10 mouse cellular contexts compared by ENCODE assay signal in genomic region chr7:129662051-129662789, GRCm38 (mm10).
DNase-seq lines count a peak whose midpoint lies in the region; ATAC-seq and TF ChIP-seq lines count a peak whose summit lies in the region.
"Had no signal": no experiment of that assay in that cellular context is flagged by ENCODE, and none has a peak within 500 bp of the region (broad histone marks: within the 10 kb centered on the region; RNA-seq: fewer than 3 reads in every experiment).

No protein-coding gene starts in this region.

- no peaks in the 10 kb centered on the region for H3K4me1 ChIP-seq in hindbrain, postnatal 0 days (ENCODE audit: insufficient read depth, low read length)
- H3K4me1 ChIP-seq in hindbrain, embryonic 13.5 days (replicated peaks), result peaks cover 40% of the 10 kb centered on the region
- H3K4me1 ChIP-seq in midbrain, embryonic 10.5 days, result peaks cover 53% of the 10 kb centered on the region
- peaks cover 31% of the 10 kb centered on the region for H3K4me1 ChIP-seq in midbrain, embryonic 13.5 days (replicated peaks)
- H3K4me1 ChIP-seq in embryonic facial prominence, embryonic 14.5 days (ENCODE audit: control insufficient read depth, insufficient read depth, low read length), result peaks cover 24% of the 10 kb centered on the region
- H3K4me1 ChIP-seq in limb, embryonic 15.5 days, result peaks cover 36% of the 10 kb centered on the region

- 46% methylated on average over 16 of the region's 16 CpGs for WGBS in hindbrain, postnatal 0 days
- 60% methylated on average over 16 of the region's 16 CpGs for WGBS in hindbrain, embryonic 13.5 days
- WGBS in midbrain, embryonic 10.5 days, result 71% methylated on average over 16 of the region's 16 CpGs
- 58% methylated on average over 16 of the region's 16 CpGs for WGBS in midbrain, embryonic 13.5 days
- WGBS in embryonic facial prominence, embryonic 14.5 days, result 50% methylated on average over 16 of the region's 16 CpGs
- 49% methylated on average over 16 of the region's 16 CpGs for WGBS in limb, embryonic 15.5 days

- 0 out of 2 replicates have a peak overlapping the region, but pooled peaks have one; percentile 13 for H3K4me2 ChIP-seq in hindbrain, postnatal 0 days (ENCODE audit: low read depth, low read length)
- no peak overlapping the region for H3K4me2 ChIP-seq in hindbrain, embryonic 13.5 days
- H3K4me2 ChIP-seq in midbrain, embryonic 13.5 days (replicated peaks), result no peak overlapping the region
- no peak overlapping the region for H3K4me2 ChIP-seq in embryonic facial prominence, embryonic 14.5 days (ENCODE audit: low read depth, low read length)
- no peak overlapping the region for H3K4me2 ChIP-seq in limb, embryonic 15.5 days

- no peak overlapping the region for H3K4me3 ChIP-seq in hindbrain, postnatal 0 days (ENCODE audit: low read length)
- H3K4me3 ChIP-seq in hindbrain, embryonic 13.5 days, result no peak overlapping the region
- H3K4me3 ChIP-seq in midbrain, embryonic 10.5 days, result no peak overlapping the region
- H3K4me3 ChIP-seq in midbrain, embryonic 13.5 days (replicated peaks), result no peak overlapping the region
- no peak overlapping the region for H3K4me3 ChIP-seq in embryonic facial prominence, embryonic 14.5 days (ENCODE audit: low read depth, low read length)
- no peak overlapping the region for H3K4me3 ChIP-seq in limb, embryonic 15.5 days

- DNase-seq in hindbrain, postnatal 0 days (ENCODE audit: low spot score), result peak; percentile 25
- no peak for DNase-seq in midbrain, embryonic 10.5 days (ENCODE audit: low spot score)
- DNase-seq in embryonic facial prominence, embryonic 14.5 days (ENCODE audit: low spot score), result peak; percentile 55
- DNase-seq: thymus, postnatal 4 days had no signal

- no peaks in the 10 kb centered on the region for H3K36me3 ChIP-seq in hindbrain, postnatal 0 days (ENCODE audit: insufficient read depth, low read length)
- H3K36me3 ChIP-seq in hindbrain, embryonic 13.5 days, result no peaks in the 10 kb centered on the region
- H3K36me3 ChIP-seq in midbrain, embryonic 10.5 days, result no peaks in the 10 kb centered on the region
- no peaks in the 10 kb centered on the region for H3K36me3 ChIP-seq in midbrain, embryonic 13.5 days
- no peaks in the 10 kb centered on the region for H3K36me3 ChIP-seq in embryonic facial prominence, embryonic 14.5 days (ENCODE audit: control insufficient read depth, insufficient read depth, low read length)
- no peaks in the 10 kb centered on the region for H3K36me3 ChIP-seq in limb, embryonic 15.5 days

- H3K27me3 ChIP-seq in hindbrain, postnatal 0 days (ENCODE audit: insufficient read depth, low read length), result no peaks in the 10 kb centered on the region
- peaks cover 24% of the 10 kb centered on the region for H3K27me3 ChIP-seq in hindbrain, embryonic 13.5 days
- peaks cover 44% of the 10 kb centered on the region for H3K27me3 ChIP-seq in midbrain, embryonic 10.5 days (ENCODE audit: low read depth, poor library complexity, severe bottlenecking)
- peaks cover 45% of the 10 kb centered on the region for H3K27me3 ChIP-seq in midbrain, embryonic 13.5 days
- no peaks in the 10 kb centered on the region for H3K27me3 ChIP-seq in embryonic facial prominence, embryonic 14.5 days (replicated peaks; ENCODE audit: control insufficient read depth, insufficient read depth, low read length)
- no peaks in the 10 kb centered on the region for H3K27me3 ChIP-seq in limb, embryonic 15.5 days

- H3K9me3 ChIP-seq in hindbrain, postnatal 0 days (ENCODE audit: low read length), result no peaks in the 10 kb centered on the region
- no peaks in the 10 kb centered on the region for H3K9me3 ChIP-seq in hindbrain, embryonic 13.5 days
- no peaks in the 10 kb centered on the region for H3K9me3 ChIP-seq in midbrain, embryonic 10.5 days (replicated peaks)
- H3K9me3 ChIP-seq in midbrain, embryonic 13.5 days, result no peaks in the 10 kb centered on the region
- no peaks in the 10 kb centered on the region for H3K9me3 ChIP-seq in embryonic facial prominence, embryonic 14.5 days (ENCODE audit: control insufficient read depth, low read length)
- H3K9me3 ChIP-seq in limb, embryonic 15.5 days, result no peaks in the 10 kb centered on the region

- no peak for ATAC-seq in hindbrain, postnatal 0 days
- no peak for ATAC-seq in hindbrain, embryonic 13.5 days (ENCODE audit: low FRiP score)
- no peak for ATAC-seq in midbrain, embryonic 13.5 days
- no peak for ATAC-seq in embryonic facial prominence, embryonic 14.5 days (ENCODE audit: low read depth)
- ATAC-seq in limb, embryonic 15.5 days (ENCODE audit: insufficient number of reproducible peaks, low FRiP score, low TSS enrichment, low read depth), result no peak
- no peak for ATAC-seq in cerebellum, adult (ENCODE audit: insufficient number of reproducible peaks, low FRiP score, low TSS enrichment)
- ATAC-seq: hindbrain, embryonic 16.5 days had no signal

- H3K9ac ChIP-seq in hindbrain, postnatal 0 days (replicated peaks; ENCODE audit: low read length), result no peak overlapping the region
- H3K9ac ChIP-seq in hindbrain, embryonic 13.5 days, result no peak overlapping the region
- no peak overlapping the region for H3K9ac ChIP-seq in midbrain, embryonic 13.5 days (replicated peaks)
- H3K9ac ChIP-seq in embryonic facial prominence, embryonic 14.5 days (ENCODE audit: low read depth, low read length), result 0 out of 2 replicates have a peak overlapping the region, but pooled peaks have one; percentile 2
- no peak overlapping the region for H3K9ac ChIP-seq in limb, embryonic 15.5 days
- H3K9ac ChIP-seq: liver, embryonic 14.5 days had no signal

- no peak overlapping the region for H3K27ac ChIP-seq in hindbrain, postnatal 0 days
- H3K27ac ChIP-seq in hindbrain, embryonic 13.5 days, result no peak overlapping the region; the same call in 1 of the 2 replicates
- peak overlapping the region; percentile 64 for H3K27ac ChIP-seq in midbrain, embryonic 10.5 days (replicated peaks)
- no peak overlapping the region for H3K27ac ChIP-seq in midbrain, embryonic 13.5 days
- H3K27ac ChIP-seq in embryonic facial prominence, embryonic 14.5 days (replicated peaks; ENCODE audit: low read depth, low read length), result peak overlapping the region; percentile 46
- 0 out of 2 replicates have a peak overlapping the region, but pooled peaks have one; percentile 50 for H3K27ac ChIP-seq in limb, embryonic 15.5 days
- H3K27ac ChIP-seq: liver, embryonic 14.5 days had no signal

- no peak for TF ChIP-seq CTCF in hindbrain, postnatal 0 days (IDR thresholded peaks at IDR 0.05; ENCODE audit: low read depth)

Comparison
In these comparisons a context has a peak if more than half of its experiments do, and no peak if none do; other contexts are left out.
1. H3K27ac ChIP-seq: peak in midbrain, embryonic 10.5 days (single experiment), embryonic facial prominence, embryonic 14.5 days (single experiment) and limb, embryonic 15.5 days (single experiment); none in hindbrain, postnatal 0 days (single experiment), hindbrain, embryonic 13.5 days (single experiment) and midbrain, embryonic 13.5 days (single experiment).